Mouse (Mus musculus): ENCODE data around the gene Cldn6. TPM values are rescaled to one million over a fixed set of nuclear protein-coding genes. Genes with fewer than 3 reads are reported as not detected.
A peak's percentile ranks its signal among the peaks of the same experiment; 100 is the strongest.

Cldn6 gene
- polyA plus RNA-seq, 1 experiment from 2014 or later = 2.2 TPM

GRCm38 (mm10) chr17:23660117-23660875 is 18.8 kb upstream of the Cldn6 start, which contains the start of gene Bicdl2:
Gene Bicdl2, plus strand, starts transcription at chr17:23660506.
- H3K4me3 ChIP-seq = peak within 1 kb of the TSS; percentile 7
- 6% methylated on average over 27 of the region's 27 CpGs for WGBS
- H3K9me3 ChIP-seq (replicated peaks) = no peaks in the 10 kb centered on the region
- H3K36me3 ChIP-seq = no peaks in the 10 kb centered on the region
- no peak within 1 kb of the TSS for H3K27ac ChIP-seq (ENCODE audit: poor library complexity, severe bottlenecking)
- H3K27me3 ChIP-seq (replicated peaks) = peaks cover 60% of the 10 kb centered on the region
- ATAC-seq (ENCODE audit: insufficient number of reproducible peaks, low FRiP score) = no peak
- H3K4me1 ChIP-seq (replicated peaks) = peaks cover 10% of the 10 kb centered on the region; the same call in 1 of the 2 replicates
- H3K4me2 ChIP-seq = peak within 1 kb of the TSS; percentile 38
- no peak within 1 kb of the TSS for H3K9ac ChIP-seq

- Histone ChIP-seq H3K36me3 (peaks cover 1% of the 10 kb centered on the region; the same call in 1 of the 2 replicates), H3K27me3 (replicated peaks) (peaks cover 60% of the 10 kb centered on the region), H3K4me2 (peak overlapping the region; percentile 38), H3K4me1 (replicated peaks) (peaks cover 10% of the 10 kb centered on the region; the same call in 1 of the 2 replicates), H3K4me3 (peak overlapping the region; percentile 7), H3K9me3 (replicated peaks) (no peaks in the 10 kb centered on the region), H3K9ac (no peak overlapping the region), H3K27ac (ENCODE audit: poor library complexity, severe bottlenecking) (no peak overlapping the region)
- no peak for ATAC-seq (ENCODE audit: insufficient number of reproducible peaks, low FRiP score)
- WGBS = 4% methylated on average over 14 of the region's 14 CpGs
Measured at GRCm38 (mm10) chr17:23660876-23661200, 18.2 kb upstream of the Cldn6 start.

GRCm38 (mm10) chr17:23661526-23661925 is 17.5 kb upstream of the Cldn6 start:
- Histone ChIP-seq H3K36me3 (peaks cover 8% of the 10 kb centered on the region), H3K27me3 (replicated peaks) (peaks cover 57% of the 10 kb centered on the region), H3K4me2 (no peak overlapping the region), H3K4me1 (replicated peaks) (peaks cover 10% of the 10 kb centered on the region; the same call in 1 of the 2 replicates), H3K9me3 (replicated peaks) (no peaks in the 10 kb centered on the region), H3K27ac (ENCODE audit: poor library complexity, severe bottlenecking) (no peak overlapping the region), H3K9ac (no peak overlapping the region), H3K4me3 (no peak overlapping the region)
- WGBS = 3% methylated on average over 9 of the region's 9 CpGs
- no peak; the same call in 1 of the 2 replicates for ATAC-seq (ENCODE audit: insufficient number of reproducible peaks, low FRiP score)

GRCm38 (mm10) chr17:23664556-23665021 is 14.5 kb upstream of the Cldn6 start:
- no peak for ATAC-seq (ENCODE audit: insufficient number of reproducible peaks, low FRiP score)
- H3K4me2 ChIP-seq = no peak overlapping the region
- H3K27me3 ChIP-seq (replicated peaks) = peaks cover 42% of the 10 kb centered on the region
- H3K4me3 ChIP-seq = no peak overlapping the region
- H3K9me3 ChIP-seq (replicated peaks) = no peaks in the 10 kb centered on the region
- WGBS = 14% methylated on average over 5 of the region's 5 CpGs
- peaks cover 10% of the 10 kb centered on the region; the same call in 1 of the 2 replicates for H3K4me1 ChIP-seq (replicated peaks)
- H3K36me3 ChIP-seq = peaks cover 39% of the 10 kb centered on the region
- H3K27ac ChIP-seq (ENCODE audit: poor library complexity, severe bottlenecking) = no peak overlapping the region
- no peak overlapping the region for H3K9ac ChIP-seq

- no peak overlapping the region for H3K27ac ChIP-seq (ENCODE audit: poor library complexity, severe bottlenecking)
- ATAC-seq (ENCODE audit: insufficient number of reproducible peaks, low FRiP score) = 0 out of 2 replicates have a peak, but pooled peaks have one; percentile 18
- no peak overlapping the region for H3K4me3 ChIP-seq
- 77% methylated on average over 14 of the region's 14 CpGs for WGBS
- peaks cover 48% of the 10 kb centered on the region for H3K36me3 ChIP-seq
- no peak overlapping the region for H3K4me2 ChIP-seq
- no peak overlapping the region for H3K9ac ChIP-seq
- peaks cover 8% of the 10 kb centered on the region; the same call in 1 of the 2 replicates for H3K4me1 ChIP-seq (replicated peaks)
- no peaks in the 10 kb centered on the region for H3K9me3 ChIP-seq (replicated peaks)
- peaks cover 33% of the 10 kb centered on the region for H3K27me3 ChIP-seq (replicated peaks)
Measured at GRCm38 (mm10) chr17:23665511-23665910, 13.5 kb upstream of the Cldn6 start.

- H3K4me1 ChIP-seq (replicated peaks) = peaks cover 22% of the 10 kb centered on the region
- H3K4me3 ChIP-seq = no peak overlapping the region
- no peak overlapping the region for H3K9ac ChIP-seq
- peaks cover 60% of the 10 kb centered on the region for H3K36me3 ChIP-seq
- H3K27ac ChIP-seq (ENCODE audit: poor library complexity, severe bottlenecking) = no peak overlapping the region
- no peak overlapping the region for H3K4me2 ChIP-seq
- H3K27me3 ChIP-seq (replicated peaks) = no peaks in the 10 kb centered on the region
- WGBS = 86% methylated on average over 7 of the region's 7 CpGs
- ATAC-seq (ENCODE audit: insufficient number of reproducible peaks, low FRiP score) = no peak
- no peaks in the 10 kb centered on the region for H3K9me3 ChIP-seq (replicated peaks)
Measured at GRCm38 (mm10) chr17:23670516-23671074, 8.5 kb upstream of the Cldn6 start.

GRCm38 (mm10) chr17:23671519-23671918 is 7.5 kb upstream of the Cldn6 start:
- no peak overlapping the region for H3K4me3 ChIP-seq
- H3K9me3 ChIP-seq (replicated peaks) = no peaks in the 10 kb centered on the region
- peaks cover 28% of the 10 kb centered on the region for H3K4me1 ChIP-seq (replicated peaks)
- no peaks in the 10 kb centered on the region for H3K27me3 ChIP-seq (replicated peaks)
- no peak overlapping the region for H3K4me2 ChIP-seq
- H3K27ac ChIP-seq (ENCODE audit: poor library complexity, severe bottlenecking) = no peak overlapping the region
- peaks cover 52% of the 10 kb centered on the region for H3K36me3 ChIP-seq
- WGBS = 87% methylated on average over 3 of the region's 3 CpGs
- ATAC-seq (ENCODE audit: insufficient number of reproducible peaks, low FRiP score) = no peak
- no peak overlapping the region for H3K9ac ChIP-seq

GRCm38 (mm10) chr17:23672761-23673160 is 6.3 kb upstream of the Cldn6 start:
- peaks cover 28% of the 10 kb centered on the region for H3K4me1 ChIP-seq (replicated peaks)

GRCm38 (mm10) chr17:23673424-23674073 is 5.5 kb upstream of the Cldn6 start, which contains the start of the genes Hcfc1r1 and Thoc6:
Gene Hcfc1r1, plus strand, starts transcription at chr17:23673596.
Gene Thoc6, minus strand, starts transcription at chr17:23673882.
- peak; percentile 90 for ATAC-seq (ENCODE audit: insufficient number of reproducible peaks, low FRiP score)
- Histone ChIP-seq H3K4me2 (peak within 1 kb of the TSS; percentile 88), H3K9me3 (replicated peaks) (no peaks in the 10 kb centered on the region), H3K27me3 (replicated peaks) (peaks cover 5% of the 10 kb centered on the region), H3K36me3 (peaks cover 32% of the 10 kb centered on the region), H3K27ac (ENCODE audit: poor library complexity, severe bottlenecking) (peak within 1 kb of the TSS; percentile 96), H3K4me1 (replicated peaks) (peaks cover 28% of the 10 kb centered on the region), H3K9ac (peak within 1 kb of the TSS; percentile 86), H3K4me3 (peak within 1 kb of the TSS; percentile 72)
- under 1% methylated on average over 45 of the region's 45 CpGs for WGBS

More at GRCm38 (mm10) chr17:23672761-23673160, 6.3 kb upstream of the Cldn6 start:
- Histone ChIP-seq H3K27me3 (replicated peaks) (no peaks in the 10 kb centered on the region), H3K36me3 (peaks cover 40% of the 10 kb centered on the region), H3K9me3 (replicated peaks) (no peaks in the 10 kb centered on the region), H3K4me3 (peak overlapping the region; percentile 72), H3K4me2 (peak overlapping the region; percentile 88), H3K9ac (0 out of 2 replicates have a peak overlapping the region, but pooled peaks have one; percentile 24), H3K27ac (ENCODE audit: poor library complexity, severe bottlenecking) (no peak overlapping the region)
- ATAC-seq (ENCODE audit: insufficient number of reproducible peaks, low FRiP score) = no peak
- WGBS = 67% methylated on average over 3 of the region's 3 CpGs

- WGBS = 21% methylated on average over 9 of the region's 9 CpGs
- H3K4me3 ChIP-seq = peak overlapping the region; percentile 72
- peaks cover 14% of the 10 kb centered on the region for H3K27me3 ChIP-seq (replicated peaks)
- peaks cover 32% of the 10 kb centered on the region for H3K4me1 ChIP-seq (replicated peaks)
- peak overlapping the region; percentile 96 for H3K27ac ChIP-seq (ENCODE audit: poor library complexity, severe bottlenecking)
- peak overlapping the region; percentile 86 for H3K9ac ChIP-seq
- peaks cover 23% of the 10 kb centered on the region for H3K36me3 ChIP-seq
- 0 out of 2 replicates have a peak, but pooled peaks have one; percentile 0 for ATAC-seq (ENCODE audit: insufficient number of reproducible peaks, low FRiP score)
- no peaks in the 10 kb centered on the region for H3K9me3 ChIP-seq (replicated peaks)
- H3K4me2 ChIP-seq = peak overlapping the region; percentile 88
Measured at GRCm38 (mm10) chr17:23674271-23674952, 4.6 kb upstream of the Cldn6 start.
